Mouse (Mus musculus) right cerebral cortex, postnatal 4 days (tissue): ENCODE measurements around the gene Cbx6.

Source experiments
- DNase-seq: peaks from one replicate; pipeline ENCODE4 v3.0.0-alpha.2; 2022

The Cbx6 gene

DNA sequence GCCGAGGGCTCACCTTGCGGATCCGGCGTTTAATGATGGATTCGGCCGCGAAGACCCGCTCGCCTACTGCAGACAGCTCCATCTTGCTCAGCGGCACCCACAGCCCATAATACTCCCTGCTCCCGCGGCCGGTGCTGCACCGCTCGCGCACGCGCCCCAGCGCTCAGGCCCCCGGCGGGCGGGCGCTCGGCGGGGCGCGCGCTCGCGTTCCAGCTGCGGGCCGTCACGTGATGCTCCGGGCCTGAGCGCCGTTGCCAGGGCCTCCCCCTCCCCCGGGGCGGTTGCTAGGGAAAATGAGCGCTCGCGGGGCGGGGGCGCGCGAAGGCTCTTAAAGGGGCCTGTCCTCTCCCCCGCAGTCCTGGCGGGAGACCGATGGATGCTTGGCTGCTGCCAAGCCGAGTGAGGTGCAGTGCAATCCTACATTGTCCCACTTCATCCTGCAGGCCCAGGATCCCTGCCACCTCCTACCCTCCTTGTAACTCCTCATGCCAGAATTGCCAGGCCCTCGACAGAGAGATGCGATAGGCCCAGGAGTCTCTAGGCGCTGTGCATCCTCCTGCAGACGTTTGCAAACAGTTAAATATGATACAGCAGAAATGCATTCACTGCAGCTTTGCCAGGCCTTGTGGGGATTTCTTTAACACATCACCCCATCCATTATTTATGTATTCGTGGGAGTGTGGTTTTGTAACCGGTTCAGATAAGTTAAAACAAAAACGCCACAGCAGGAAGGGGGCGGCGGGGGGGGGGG is at the start of gene Cbx6, which contains the start of gene Npcd:
Gene Cbx6 (minus strand): TSS at position 559 of the 751 bp plus-strand sequence.
Gene Npcd (minus strand): TSS at position 108 of the 751 bp plus-strand sequence.
- peak; percentile 100 for DNase-seq

GRCm38 (mm10) chr15:79883352-79883822 is 48.9 kb upstream of the Cbx6 start:
- peak; percentile 96 for DNase-seq

- peak; percentile 70 for DNase-seq
These were observed 48.3 kb upstream of the Cbx6 start for GRCm38 (mm10) chr15:79882623-79883267.

GRCm38 (mm10) chr15:79880477-79880876 is 46.0 kb upstream of the Cbx6 start:
- DNase-seq: no peak

GRCm38 (mm10) chr15:79879319-79879718 is 44.8 kb upstream of the Cbx6 start:
- peak; percentile 59 for DNase-seq

DNA sequence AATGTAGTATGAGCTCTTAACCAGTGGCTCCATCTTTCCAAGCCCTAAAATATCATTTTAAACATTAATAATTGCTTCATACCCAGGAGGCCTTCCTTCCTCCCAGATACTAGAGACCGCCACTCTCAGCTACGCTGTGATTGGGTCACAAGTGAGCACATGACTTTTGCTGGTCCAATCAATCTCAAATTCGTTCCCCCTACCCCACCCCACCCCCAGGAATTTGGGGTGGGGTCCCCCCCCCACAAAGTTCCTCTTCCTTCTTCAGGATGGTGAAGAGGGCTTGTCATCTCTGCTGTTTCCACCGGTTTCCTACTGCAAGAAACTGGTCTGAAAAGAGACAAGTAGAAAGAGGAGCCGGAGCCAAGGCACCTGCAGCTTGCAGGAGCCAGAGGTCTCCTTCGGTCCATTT is 44.2 kb upstream of the Cbx6 start:
- DNase-seq: no peak

- no peak for DNase-seq
These were observed 40.9 kb upstream of the Cbx6 start for GRCm38 (mm10) chr15:79875261-79875995.

GRCm38 (mm10) chr15:79873995-79874394 is 39.5 kb upstream of the Cbx6 start:
- DNase-seq: no peak

DNA sequence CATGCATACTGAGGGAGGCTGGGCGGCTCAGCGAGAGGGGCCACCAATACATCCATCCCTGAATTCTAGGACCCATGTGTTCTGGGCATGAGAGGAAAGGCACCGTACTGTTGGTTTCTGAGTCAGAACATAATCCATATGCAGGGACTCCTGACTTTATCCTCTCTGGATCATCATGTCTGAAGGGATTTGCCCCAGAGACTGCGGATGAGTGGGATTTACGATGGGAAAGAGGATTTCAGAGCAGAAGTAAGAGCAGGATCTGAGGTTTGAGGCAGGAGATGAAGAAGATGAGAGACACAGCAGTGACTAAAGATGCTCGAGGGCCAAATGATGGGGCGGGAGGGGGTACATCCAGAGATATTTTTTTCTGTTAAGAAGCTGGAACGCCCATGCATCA is 39.1 kb upstream of the Cbx6 start:
- no peak for DNase-seq

- DNase-seq: no peak
These were observed 32.9 kb upstream of the Cbx6 start for GRCm38 (mm10) chr15:79867260-79868002.

DNA sequence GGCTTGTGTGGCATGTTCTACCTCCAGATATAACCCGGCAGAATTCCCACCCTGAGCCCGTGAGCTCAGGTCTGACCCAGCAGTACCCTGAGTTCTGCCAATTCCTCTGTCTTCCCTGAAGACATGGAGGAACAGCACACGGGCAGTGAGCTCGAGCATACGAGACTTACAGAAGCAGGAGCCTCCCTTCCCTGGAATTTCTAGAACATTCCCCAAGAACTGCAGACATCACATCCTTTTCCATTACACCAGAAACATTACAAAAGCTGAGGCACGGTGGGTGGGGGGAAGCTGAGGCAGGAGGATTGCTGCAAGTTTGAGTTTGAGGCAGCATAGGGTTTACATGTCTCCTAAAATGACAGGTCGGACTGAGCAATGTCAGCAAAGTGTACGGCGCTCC is 25.3 kb upstream of the Cbx6 start:
- DNase-seq: no peak

GRCm38 (mm10) chr15:79858979-79859378 is 24.5 kb upstream of the Cbx6 start:
- no peak for DNase-seq

- DNase-seq: no peak
These were observed 15.7 kb upstream of the Cbx6 start for GRCm38 (mm10) chr15:79850143-79850542.

DNA sequence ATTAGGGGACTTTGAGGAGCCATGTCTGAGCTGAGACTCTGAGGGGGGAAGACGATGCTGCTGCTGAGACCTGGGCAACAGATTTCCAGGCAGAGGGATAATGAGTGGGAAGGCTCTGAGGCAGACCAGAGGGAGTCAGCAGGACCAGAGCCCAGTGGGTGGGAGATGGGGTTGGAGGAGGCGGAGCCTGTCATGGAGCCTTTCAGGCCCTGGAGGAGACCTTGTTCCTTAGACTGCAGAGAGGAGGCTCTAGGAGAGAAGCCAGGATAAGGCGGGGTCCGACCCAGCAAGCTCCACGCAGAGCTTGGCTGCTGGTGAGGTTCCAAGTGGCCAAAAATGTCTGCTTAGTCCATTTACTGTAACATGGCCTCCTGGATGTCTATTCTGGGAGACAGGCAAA is 12.6 kb upstream of the Cbx6 start:
- no peak for DNase-seq

DNA sequence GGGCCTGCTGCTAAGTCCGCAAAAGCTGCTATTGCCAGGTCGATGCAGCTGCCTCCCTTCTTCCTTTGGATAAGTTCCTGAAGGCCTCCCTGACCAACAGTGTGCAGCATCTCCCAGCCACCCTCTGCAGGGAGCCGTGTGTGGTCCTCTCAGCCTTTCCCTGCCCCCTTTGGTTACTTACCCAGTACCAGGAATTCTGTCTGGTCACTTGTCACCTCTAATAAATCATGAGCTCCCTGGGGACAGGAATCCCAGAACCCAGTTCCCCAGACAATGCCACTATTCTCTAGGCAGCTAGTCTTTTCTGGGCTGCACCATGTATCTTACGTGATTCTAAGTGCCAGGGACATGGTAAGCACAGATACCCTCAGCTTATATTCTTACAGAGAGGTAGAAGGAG is 11.5 kb upstream of the Cbx6 start:
- no peak for DNase-seq

DNA sequence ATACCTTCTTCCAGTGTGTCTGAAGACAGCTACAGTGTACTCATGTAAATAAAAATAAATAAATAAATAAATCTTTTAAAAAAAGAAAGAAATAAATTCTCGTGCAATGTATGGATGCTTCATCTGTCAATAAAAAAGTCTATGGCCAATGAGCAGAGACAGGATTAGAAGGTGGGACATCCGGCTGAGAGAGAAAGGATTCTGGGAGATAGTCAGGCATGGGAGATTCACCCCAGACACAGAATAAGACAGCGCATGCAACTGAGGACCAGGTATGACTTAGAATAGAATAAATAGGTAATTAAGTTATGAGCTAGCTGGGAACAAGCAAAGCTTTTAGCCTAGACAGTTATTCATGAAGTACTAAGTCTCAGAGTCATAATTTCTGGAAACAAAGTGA is 8.5 kb upstream of the Cbx6 start:
- no peak for DNase-seq

GRCm38 (mm10) chr15:79840281-79840680 is 5.8 kb upstream of the Cbx6 start:
- no peak for DNase-seq

GRCm38 (mm10) chr15:79834881-79835260 is 383 bp upstream of the Cbx6 start:
- no peak for DNase-seq

DNA sequence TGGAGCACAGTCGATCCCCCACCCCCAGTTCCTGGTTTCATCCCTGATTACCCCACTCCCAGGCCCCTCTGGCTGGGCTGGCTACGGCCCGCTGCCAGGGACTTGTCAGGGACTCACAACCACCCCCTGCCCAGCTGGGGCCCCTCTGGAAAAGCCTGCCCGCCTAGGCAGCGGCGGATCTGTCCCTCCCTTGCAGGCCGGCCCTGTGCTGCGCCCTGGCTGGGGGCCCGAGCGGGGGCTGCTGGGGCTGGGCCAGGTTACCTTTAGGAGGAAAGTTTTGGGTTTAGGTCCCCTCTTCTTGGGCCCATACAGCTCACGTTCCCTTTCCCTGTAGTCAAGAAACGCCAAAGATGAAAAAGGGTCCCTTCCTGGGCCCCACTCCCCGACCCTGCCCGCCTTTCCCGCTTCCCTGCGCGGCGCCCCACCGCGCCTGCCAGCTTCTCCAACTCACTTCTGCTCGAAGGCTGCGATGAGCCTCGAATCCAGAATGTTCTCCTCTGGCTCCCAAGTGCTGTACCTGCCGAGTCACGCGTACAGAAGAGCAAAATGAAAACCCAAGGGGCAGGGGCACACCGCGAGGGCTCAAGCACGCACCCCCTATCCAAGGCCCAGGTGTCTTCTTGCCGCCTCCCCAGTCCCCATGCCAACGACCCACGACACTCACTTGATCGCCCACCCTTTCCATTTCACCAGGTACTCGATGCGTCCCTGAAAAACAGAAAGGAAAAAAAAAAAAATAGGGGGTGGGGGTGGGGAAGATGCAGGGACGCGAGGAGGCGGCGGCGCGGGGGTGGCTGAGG is 1.0 kb downstream of the Cbx6 start:
- DNase-seq: peak; percentile 49

DNA sequence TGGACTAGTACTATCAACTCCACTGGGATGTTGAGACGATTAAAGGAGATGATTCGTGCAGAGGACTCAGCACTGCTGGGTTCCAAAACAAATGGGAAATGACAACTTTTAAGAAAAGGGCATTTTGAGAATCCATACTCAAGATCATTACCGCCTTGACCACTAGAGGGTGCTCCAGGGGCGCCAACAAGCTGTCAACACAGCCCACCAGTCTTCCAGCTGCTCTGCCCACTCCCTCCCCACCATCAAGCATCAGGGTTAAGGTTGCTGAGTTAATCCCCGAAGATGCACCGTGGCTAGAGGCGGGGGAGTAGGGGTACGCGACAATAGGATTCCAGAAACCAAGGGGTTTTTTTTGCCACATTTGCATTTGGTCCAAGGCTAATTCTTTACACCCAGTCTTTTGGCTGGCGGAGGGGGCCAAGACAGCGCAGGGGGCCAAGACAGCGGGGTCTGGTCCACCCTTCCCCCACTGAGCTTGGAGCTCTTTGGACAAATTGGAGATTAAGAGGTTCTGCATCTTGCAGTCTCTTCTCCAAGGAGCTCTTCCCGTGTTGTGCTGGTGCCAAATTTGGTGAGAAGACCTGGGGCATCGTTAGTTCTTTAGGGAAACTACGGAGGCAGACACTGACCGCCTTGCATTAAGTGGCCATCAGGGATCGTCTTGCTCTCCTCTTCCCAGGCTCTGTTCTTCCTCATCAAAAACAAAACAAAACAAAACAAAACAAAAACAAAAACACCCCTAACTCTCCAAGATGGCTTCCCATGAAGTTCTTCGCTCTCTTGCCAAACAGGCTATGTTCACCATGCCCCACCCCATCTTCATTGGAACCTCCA is 2.2 kb downstream of the Cbx6 start:
- DNase-seq: peak; percentile 87

GRCm38 (mm10) chr15:79830388-79830787 is 4.1 kb downstream of the Cbx6 start:
- peak; percentile 76 for DNase-seq
